Mouse (Mus musculus): Measurements from ENCODE around the gene Iqcf3.

DNA sequence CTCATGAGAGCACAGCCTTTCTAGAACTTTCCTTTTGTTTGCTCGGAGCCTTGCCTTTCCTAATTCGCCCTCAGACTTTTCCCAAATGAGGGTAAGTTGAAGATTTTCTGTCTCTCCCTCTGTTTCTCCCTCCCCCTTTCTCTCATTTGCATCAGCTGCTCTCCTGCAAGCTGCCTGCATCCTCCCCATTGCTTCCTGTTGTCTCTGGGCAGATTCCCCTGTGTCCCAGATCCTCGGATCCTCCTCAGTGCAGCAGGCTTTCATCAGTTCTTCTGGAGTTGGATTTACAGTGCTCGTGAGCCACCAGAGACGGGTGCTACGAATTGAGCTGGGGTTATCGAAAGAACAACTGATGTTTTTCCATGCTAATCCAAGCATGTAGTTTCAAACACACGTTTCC is 2.6 kb upstream of the Iqcf3 start:
- TF ChIP-seq CTCF (IDR thresholded peaks at IDR 0.05; ENCODE audit: control insufficient read depth, insufficient read depth, insufficient replicate concordance, low read depth, low read length) (no peak), POLR2A (IDR thresholded peaks at IDR 0.05; ENCODE audit: control insufficient read depth, low read depth, low read length) (no peak)
